Mouse (Mus musculus) embryonic facial prominence, embryonic 10.5 days (tissue): ENCODE results near the gene Foxk1. TPM values are rescaled to one million over a fixed set of nuclear protein-coding genes. Genes with fewer than 3 reads are reported as not detected.

ENCODE experiments used
- DNase-seq: peaks from one replicate; pipeline ENCODE4 v3.0.0-alpha.2; 2017; ENCODE audit warnings: low spot score
- H3K27ac ChIP-seq: fragments of 300-500 bp; sonication (generic); replicated peaks from 2 replicates; pipeline ENCODE4 v1.5.1; 2016; ENCODE audit warnings: mild to moderate bottlenecking
- H3K27me3 ChIP-seq: fragments of 300-500 bp; sonication (generic); replicated peaks from 2 replicates; pipeline ENCODE4 v1.6.1; 2016; ENCODE audit warnings: low read depth, mild to moderate bottlenecking; ENCODE audit not compliant: poor library complexity, severe bottlenecking
- H3K36me3 ChIP-seq: fragments of 300-500 bp; sonication (generic); replicated peaks from 2 replicates; pipeline ENCODE4 v1.6.1; 2016; ENCODE audit warnings: mild to moderate bottlenecking, moderate library complexity
- H3K4me1 ChIP-seq: fragments of 300-500 bp; sonication (generic); 2 replicates; pipeline ENCODE4 v1.6.1; 2016
- H3K4me3 ChIP-seq: fragments of 300-500 bp; sonication (generic); 2 replicates; pipeline ENCODE4 v1.5.1; 2016; ENCODE audit warnings: mild to moderate bottlenecking, moderate library complexity
- H3K9me3 ChIP-seq: fragments of 300-500 bp; sonication (generic); 2 replicates; pipeline ENCODE4 v1.6.1; 2016; ENCODE audit warnings: mild to moderate bottlenecking
- WGBS: fragments of 180-500 bp; shearing (Covaris S2); methylation state at CpG from one replicate; pipeline ENCODE4 v1.1.7; 2016; 5-methylcytosine and 5-hydroxymethylcytosine counted together
- polyA plus RNA-seq: library from polyadenylated mRNA; unstranded; fragments of >200 nt; fragmentation: Nextera tagmentation; extraction: Ambion mirVana; gene quantifications from 2 replicates; pipeline ENCODE4 v1.2.1, GENCODE M21; 2016

Gene Foxk1
- polyA plus RNA-seq, 1 experiment from 2014 or later, result 4.8 TPM

DNA sequence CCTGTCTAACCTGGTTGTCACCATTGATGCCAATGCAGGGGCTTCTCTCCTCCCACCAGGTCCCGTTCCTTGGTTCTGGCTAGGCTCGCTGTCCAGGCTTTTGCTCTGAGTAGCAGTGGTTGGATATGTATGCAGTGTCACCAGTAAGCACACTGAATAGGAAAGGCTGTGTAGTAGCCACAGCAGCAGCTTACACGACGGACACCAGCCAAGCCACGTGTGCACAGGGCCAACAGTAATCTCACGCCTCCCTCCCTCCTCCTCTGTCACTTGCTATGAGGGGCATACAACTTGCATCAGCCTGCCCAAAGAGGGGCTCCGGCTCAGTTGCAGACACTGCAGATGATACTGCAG is 108.7 kb downstream of the Foxk1 start:
- 56% methylated on average over 7 of the region's 7 CpGs for WGBS
- Histone ChIP-seq H3K36me3 (no peaks in the 10 kb centered on the region), H3K4me3 (no peak overlapping the region), H3K27me3 (peaks cover 24% of the 10 kb centered on the region; the same call in 1 of the 2 replicates), H3K9me3 (no peaks in the 10 kb centered on the region), H3K4me1 (peaks cover 20% of the 10 kb centered on the region), H3K27ac (0 out of 2 replicates have a peak overlapping the region, but pooled peaks have one; percentile 76)
- DNase-seq, result no peak

Other genes starting within 250 kb of the Foxk1 start
- 14.1 and 14.8 TPM in 2 replicates for gene Ap5z1, start 62.4 kb downstream of the Foxk1 start, polyA plus RNA-seq
- 0.05 and 0.20 TPM in 2 replicates for gene Papolb, start 128.6 kb downstream of the Foxk1 start, polyA plus RNA-seq
- 4.3 and 5.1 TPM in 2 replicates for gene Radil, start 149.6 kb downstream of the Foxk1 start, polyA plus RNA-seq
- gene Mmd2, start 207.3 kb downstream of the Foxk1 start, polyA plus RNA-seq, result 1.8 and 2.9 TPM in 2 replicates
- gene Wipi2, start 226.2 kb downstream of the Foxk1 start, polyA plus RNA-seq, result 66.4 and 68.0 TPM in 2 replicates